In genomic region chr12:79891942-79892341, GRCm38 (mm10) we compare ENCODE assay signal across 14 mouse cellular contexts.
DNase-seq lines count a peak whose midpoint lies in the region.
"Had no signal": no experiment of that assay in that cellular context is flagged by ENCODE, and none has a peak within 500 bp of the region (broad histone marks: within the 10 kb centered on the region; RNA-seq: fewer than 3 reads in every experiment).

No protein-coding gene starts in this region.

- H3K27ac ChIP-seq in brown adipose tissue, adult 24 weeks (replicated peaks; ENCODE audit: low read depth, low read length), result peak overlapping the region; percentile 90
- H3K27ac ChIP-seq: midbrain, embryonic 12.5 days; neural tube, embryonic 13.5 days had no signal

- H3K4me3 ChIP-seq in brown adipose tissue, adult 24 weeks (ENCODE audit: insufficient read depth, low read depth, low read length), result no peak overlapping the region
- H3K4me3 ChIP-seq: lung, embryonic 15.5 days; midbrain, embryonic 12.5 days; neural tube, embryonic 13.5 days had no signal

- intact Hi-C loops in heart, postnatal 25 days (cut with DNase I), result no loop called here

- H3K4me1 ChIP-seq in brown adipose tissue, adult 24 weeks (ENCODE audit: control insufficient read depth, insufficient read depth, insufficient read length, low read length), result peaks cover 50% of the 10 kb centered on the region

- DNase-seq in heart, adult 18-20 months, result peak; percentile 60 to 65
- no peak for DNase-seq in heart, postnatal 25 days (ENCODE audit: low spot score)
- peak; percentile 51 for DNase-seq in kidney, postnatal 10 days
- no peak for DNase-seq in kidney, adult 9 months
- peak; percentile 30 for DNase-seq in NIH3T3 (ENCODE audit: low read depth)
- DNase-seq in spleen, adult 12 weeks (ENCODE audit: low spot score), result no peak
- DNase-seq: adrenal gland, adult 8-10 months; cerebellum, adult 9-11 months; kidney, adult 8-10 months; thymus, adult 2 months had no signal

Comparison
In these comparisons a context has a peak if more than half of its experiments do, and no peak if none do; other contexts are left out.
1. DNase-seq: peak in heart, adult 18-20 months (2 of 2), kidney, postnatal 10 days (single experiment) and NIH3T3 (single experiment); none in heart, postnatal 25 days (single experiment), kidney, adult 9 months (single experiment) and spleen, adult 12 weeks (single experiment).